Mouse (Mus musculus) lung, postnatal 14 days (tissue): ENCODE measurements around the gene Odf4.
"Not testable (repeated sequence)": the region's sequence is repeated elsewhere in the genome, so short reads cannot be mapped to it uniquely, and the experiment has no call there.

Experiments
- DNase-seq: peaks from one replicate; pipeline ENCODE4 v3.0.0; 2021

Gene Odf4

DNA sequence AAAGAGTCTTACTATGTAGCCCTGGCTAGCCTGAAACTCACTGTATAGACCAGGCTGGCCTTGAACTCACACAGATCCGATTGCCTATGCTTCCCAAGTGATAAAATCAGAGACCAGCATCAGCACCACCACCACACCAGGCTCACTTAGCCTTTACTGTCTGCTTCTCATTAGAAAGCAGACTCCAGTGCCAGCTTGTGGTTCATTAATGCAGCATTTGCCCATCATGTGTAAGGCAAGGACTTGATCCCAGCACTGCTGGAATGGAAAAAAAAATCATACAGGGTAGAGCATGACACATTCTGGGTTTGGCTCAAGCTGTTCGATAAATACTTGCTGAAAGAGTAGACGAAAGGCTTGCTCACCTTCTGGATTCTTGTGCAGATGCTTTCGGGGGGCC is 19.1 kb upstream of the Odf4 start:
- DNase-seq: no peak

DNA sequence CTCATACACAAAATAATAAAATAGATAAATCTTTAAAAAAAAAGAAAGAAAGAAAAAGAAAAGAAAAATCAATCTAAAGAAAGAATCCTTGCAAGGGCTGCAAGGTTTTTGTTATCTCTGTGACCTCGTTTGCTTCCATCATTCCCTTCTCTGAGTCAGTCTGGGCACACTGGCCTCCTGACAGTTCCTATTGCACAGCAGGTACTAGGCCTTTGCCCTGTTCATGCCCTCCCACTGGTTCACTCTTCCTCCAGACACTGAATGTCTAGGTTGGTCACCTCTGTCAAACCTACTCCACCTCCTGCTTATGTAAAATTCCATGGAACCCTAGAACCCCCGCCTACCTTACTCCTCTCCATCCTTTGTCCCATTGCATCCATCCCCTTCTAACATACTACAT is 18.4 kb upstream of the Odf4 start:
- DNase-seq: no peak

DNA sequence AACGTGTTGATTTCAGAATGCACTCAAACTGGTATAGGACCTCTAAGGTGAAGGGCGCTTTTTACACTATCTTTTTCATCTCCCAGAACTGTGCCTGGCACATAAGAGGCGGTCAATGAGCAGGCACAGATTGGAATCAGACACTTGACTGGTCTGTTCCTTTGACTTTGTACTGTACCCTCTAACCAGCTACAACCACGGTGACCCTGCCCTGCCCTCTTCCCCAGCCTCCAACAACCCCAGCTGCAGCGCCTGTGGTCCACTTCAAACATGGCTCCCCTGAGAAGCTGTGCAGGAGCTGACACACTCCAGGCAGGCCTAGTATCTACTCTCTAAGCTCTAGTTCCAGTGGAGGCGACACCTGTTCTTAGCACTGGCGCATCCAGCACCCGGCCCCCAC is 15.8 kb upstream of the Odf4 start:
- DNase-seq: no peak

DNA sequence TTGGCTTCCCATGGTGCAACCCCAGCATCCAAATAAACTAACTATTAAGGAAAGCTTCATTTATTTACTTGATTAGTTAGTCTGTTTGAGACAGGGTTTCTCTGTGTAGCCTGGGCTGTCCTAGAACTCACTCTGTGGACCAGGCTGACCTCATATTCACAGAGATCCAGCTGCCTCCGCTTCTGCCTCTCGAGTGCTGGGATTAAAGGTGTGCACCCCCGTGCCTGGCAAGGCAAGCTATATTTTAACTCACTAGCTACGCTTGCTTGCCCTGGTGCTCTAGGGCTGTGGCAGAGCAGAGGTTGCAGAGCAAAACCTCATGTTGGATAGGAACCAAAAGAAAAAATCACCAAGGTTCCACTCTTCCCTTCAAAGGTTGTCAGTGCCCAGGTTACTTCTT is 13.6 kb upstream of the Odf4 start:
- no peak for DNase-seq

DNA sequence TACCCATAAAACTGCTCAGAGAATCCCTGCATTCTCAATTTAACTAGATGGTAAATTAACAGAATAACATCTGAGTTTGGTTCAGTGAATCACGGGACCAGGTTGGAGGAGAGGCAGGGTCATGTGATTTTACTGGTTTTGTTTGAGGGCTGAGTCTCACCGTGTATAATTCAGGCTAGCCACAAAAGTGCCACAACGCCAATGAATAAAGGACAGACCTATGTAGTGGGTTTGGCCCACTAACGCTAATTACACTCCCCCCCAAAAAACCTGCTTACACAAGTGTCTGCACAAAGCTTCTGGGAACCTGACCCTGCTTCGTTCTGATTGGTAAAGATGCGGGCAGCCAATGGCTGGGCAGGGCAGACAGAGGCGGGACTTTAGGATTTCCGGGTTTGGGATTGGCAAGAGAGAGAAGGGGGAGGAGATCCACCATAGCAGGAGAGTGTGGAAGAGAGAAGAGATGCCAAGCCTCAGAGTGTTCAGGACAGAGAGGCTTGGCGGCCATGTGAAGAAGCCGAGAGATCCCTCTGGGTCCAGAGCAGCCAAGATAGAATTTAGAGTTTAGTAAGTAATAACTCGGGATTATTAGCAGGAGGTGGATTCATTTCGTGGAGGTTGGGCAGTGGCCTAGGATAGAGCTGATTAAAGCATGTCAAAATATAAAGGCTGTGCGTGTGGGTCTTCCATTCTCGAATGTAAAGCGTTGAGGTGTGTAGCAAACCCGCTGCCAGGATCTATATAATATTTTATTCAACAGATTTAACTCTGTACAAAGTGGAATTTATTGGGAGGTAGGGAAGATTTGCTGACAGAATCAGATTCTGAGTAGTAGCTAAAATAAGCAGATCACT is 12.8 kb upstream of the Odf4 start:
- DNase-seq: peak; percentile 84

DNA sequence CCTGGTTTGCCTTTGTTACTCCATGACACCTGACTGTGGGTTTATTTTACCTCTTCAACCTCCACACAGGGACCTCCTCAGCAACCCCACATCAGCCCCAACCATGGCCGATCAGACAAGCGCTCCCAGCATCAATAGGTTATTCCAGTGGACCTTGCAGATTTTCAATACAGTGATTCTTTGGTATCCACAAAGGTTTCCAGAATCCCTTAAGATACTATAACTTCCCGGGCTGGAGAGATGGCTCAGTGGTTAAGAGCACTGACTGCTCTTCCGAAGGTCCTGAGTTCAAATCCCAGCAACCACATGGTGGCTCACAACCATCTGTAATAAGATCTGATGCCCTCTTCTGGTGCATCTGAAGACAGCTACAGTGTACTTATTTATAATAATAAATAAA is 10.1 kb upstream of the Odf4 start:
- not testable (repeated sequence) for DNase-seq

DNA sequence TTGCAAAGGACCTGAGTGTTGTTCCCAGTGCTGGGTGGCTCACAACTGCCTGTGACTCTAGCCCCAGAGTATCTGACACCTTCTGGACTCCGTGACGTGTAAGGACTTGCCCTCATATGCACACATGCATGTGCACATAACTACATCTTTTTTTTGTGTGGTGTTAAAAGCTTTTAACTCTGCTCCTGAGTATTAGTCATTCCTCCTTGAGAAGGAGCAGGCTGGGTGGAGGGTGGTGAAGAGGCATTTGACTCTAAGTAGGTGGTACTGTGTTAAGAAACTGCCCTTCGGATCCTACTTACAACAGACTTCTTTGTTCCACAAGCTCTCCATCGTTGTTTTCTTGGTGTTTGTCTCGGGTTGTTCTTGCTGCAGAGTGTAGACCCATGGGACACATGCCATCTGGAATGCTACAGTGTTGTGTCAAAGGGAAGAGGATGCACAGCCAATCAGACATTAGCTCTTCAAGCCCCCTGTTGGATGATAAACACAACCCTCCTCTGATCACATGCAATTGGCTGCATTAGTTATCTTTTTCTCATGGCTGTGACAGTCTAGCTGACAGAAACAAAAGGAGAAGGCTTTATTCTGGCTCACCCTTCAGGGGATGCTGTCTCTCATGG is 7.1 kb upstream of the Odf4 start:
- DNase-seq: no peak

DNA sequence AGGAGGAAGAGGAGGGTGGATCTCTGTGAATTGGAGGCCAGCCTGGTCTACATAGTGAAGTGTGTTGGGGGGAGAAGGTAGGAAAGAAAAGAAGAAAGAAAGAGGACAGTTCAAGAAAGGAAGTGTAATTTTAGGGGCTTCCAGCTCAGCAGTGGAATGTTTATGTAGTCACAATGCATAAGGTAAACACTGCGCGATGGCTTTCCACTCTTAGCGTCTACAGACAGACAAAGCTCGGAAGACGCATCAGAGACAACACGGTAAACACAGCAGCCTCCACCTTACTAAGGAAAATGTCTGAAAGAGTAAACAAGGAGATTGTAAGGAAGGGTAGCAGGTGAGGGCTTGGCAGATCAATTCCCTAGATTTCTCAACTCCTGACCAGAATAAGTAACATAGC is 3.1 kb upstream of the Odf4 start:
- DNase-seq: no peak

DNA sequence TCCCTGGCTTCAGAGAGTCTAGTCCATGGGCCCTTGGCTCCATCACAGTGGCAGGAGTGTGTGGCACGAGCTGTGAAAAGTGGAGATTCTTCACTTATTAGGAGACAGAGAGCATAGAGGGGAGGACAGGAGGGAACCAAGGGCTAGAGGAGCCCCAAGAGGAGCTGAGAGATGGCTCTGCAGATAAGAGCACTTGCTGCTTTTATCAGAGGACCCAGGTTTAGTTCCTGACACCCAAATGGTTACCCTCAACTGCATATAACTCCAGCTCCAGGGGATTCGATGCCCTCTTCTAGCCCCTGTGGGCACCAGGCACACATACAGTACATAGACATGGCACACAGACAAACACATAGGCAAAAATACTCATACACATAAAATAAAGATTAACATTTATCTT is 2.1 kb downstream of the Odf4 start:
- no peak for DNase-seq

DNA sequence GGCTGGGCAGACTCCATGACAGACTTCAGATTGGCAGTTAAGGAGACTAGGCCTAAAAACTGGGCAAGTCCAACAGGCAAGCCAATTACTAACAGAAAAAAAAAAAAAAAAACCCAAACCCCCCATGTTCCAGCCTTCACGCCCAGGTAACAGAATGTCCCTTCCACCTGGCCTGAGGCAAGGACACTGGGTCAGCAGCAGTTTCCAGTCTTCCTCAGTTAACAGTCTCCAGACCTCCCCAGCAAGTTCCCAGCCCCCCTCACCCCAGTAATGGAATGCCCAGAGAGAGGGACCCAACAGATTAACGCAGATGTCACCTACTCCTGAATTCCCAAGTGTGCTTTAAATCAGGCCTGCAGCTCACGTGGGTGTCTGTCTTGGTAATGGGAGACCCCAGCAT is 3.7 kb downstream of the Odf4 start:
- DNase-seq: no peak

DNA sequence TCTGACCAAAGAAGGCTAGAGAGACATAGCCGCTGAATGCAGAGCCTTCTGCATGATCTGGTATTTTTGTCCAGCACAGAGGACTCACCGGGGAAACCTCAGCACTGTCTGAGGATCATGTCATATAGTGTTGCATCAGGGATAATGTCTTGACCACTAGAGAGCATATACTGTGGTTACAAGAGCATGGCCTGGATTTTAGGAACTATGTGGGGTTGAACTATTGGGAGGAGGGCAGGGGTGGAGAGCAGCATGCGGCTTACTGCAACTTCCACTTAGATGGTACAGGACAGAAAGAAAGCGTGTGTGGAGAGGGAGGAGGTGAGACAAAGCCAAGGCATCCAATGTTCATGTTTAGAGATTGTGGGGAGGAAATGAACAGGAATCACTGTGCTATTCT is 12.3 kb downstream of the Odf4 start:
- DNase-seq: no peak

DNA sequence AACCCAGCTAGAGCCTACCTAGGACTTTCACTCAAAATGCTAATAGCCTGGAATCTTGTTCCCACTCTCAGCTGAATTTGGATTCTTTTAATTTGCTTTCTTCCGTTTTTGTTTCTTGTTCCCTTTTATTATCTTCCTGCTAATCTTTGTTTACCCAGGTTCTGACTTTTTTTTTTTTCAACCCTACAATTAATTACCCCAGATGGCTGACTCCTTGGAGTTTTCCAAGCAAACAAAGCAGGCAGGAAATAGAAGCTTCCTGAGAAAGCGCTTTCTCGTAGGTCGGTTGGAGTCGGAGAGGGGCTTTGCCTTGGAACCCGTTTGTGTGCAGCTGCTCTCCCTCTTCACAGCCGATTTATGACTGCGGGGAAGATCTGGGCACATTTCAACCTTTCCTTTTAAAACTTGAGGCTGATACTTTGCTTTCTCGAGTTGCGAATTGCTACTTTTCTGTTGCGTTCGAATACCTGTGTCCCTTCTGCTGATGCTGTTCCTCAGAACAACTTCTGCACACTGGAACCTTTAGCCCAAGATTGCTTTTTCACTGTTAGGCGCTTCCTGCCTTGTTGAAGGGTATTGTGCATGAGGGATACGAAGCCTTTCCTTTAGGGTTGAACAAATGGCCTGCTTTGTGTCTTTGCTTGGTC is 15.2 kb downstream of the Odf4 start:
- no peak for DNase-seq

DNA sequence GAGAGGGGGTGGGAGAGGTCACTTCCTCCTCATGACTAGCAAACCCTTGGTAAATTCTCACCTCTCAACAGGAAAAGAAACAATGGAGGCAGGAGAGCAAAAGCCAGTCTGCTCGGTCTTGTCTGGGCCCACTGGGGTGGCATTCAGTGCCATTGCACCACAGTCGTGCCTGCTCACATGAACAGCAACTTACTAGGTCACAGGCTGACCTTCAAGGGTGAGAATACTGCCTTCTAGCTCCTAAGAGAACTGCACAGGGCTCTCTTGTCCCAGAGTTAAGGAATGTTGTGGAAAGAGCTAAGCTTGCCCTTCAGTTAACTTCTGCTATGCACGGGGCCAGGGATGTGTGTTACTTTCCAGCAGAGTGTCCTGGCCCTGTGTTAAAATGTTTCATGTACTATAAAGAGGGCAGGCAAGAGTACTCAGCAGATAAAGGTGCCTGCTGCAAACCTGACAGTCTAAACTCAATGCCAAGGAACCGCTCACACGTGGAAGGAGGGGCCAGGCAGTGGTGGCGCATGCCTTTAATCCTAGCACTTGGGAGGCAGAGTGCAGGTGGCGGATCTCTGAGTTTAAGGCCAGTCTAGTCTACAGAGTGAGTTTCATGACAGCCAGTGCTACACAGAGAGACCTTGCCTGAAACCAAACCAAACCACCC is 17.9 kb downstream of the Odf4 start:
- DNase-seq: no peak

DNA sequence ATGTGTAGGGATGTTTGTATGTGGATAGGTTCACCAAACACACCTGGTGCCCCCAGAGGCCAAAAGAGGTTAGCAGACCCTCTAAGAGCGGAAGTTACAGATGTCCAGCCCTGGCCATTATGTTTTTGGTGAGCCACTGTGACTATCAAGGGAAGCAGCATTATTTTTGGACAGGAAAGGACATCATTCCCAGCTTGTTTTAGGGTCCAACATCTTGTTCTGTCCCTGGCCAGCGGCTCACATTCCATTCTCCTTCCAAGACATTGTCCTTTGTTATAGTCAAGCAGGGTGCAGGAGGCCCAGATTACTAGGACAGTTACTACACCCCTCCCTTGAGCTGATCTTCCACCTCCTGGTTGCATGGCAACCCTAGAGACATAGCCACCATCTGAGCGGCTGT is 19.6 kb downstream of the Odf4 start:
- no peak for DNase-seq

DNA sequence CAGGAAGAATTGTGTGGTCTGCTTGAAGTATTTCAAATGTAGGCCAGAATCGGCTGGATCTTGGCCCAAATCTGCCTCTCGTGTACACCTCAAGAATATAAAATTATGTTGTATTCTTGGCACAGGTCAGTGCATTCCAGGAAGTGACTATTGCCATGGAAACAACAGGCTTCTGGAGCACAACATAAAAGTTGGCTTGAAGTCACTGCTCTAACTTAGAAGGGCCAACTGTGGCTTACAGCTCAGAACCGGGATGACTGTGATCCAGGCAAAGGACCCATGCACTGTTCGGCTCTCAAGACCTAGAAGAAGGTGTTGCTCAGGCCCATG is 20.5 kb downstream of the Odf4 start:
- no peak for DNase-seq

DNA sequence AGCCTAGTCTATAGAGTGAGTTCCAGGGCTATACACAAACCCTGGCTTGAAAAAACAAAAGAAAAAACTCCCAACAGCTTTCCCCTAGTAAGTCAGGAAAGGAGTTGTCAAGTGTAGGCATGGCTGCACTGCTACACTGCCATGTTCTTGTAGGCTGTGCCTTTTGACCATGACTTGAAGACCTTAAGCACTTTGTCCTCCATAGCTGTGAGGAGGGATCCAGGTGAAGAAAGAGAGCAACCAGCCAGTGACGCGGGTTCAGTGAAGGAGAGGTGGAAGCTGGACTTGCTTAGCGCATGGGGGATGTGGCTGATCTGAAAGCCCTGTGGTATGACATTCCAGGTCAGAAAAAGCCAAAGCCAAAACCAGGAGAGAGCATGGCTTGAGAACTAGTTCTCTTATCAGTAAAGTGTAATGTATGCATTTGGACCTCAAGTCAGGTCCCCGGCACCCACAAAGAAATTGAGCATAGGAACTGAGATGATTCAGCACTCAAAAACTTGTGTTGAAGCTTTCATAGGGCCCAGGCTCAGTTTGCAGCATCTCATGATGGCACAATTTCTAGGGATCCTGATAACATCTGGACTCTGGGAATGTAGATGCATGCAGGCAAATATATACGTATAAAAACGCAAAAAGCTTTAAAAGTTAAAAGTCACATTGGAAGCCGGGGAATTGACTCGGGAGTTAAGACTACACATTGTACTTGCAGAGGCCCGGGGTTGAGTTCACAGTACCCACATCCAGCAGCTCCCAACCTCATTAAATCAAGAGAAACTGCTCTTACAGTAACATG is 21.0 kb downstream of the Odf4 start:
- no peak for DNase-seq

DNA sequence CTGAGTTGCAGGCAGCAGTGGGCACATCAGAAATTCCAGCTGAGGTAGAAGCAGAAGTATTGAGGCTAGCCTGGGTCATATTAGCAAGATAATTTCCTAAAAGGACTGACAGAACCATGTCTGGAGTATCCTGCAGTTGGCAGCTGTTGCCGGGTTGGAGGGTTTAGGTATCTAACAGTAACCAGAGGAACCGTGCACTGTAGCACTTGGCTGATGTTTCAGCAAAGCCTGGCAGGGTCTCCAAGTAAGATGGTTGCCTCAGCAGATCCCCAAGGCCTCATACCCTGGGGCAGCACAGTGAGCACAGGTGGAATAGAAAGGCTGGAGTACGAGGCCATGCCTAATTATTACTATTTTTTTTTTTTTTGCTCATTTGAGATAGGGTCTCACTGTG is 21.7 kb downstream of the Odf4 start:
- no peak for DNase-seq

DNA sequence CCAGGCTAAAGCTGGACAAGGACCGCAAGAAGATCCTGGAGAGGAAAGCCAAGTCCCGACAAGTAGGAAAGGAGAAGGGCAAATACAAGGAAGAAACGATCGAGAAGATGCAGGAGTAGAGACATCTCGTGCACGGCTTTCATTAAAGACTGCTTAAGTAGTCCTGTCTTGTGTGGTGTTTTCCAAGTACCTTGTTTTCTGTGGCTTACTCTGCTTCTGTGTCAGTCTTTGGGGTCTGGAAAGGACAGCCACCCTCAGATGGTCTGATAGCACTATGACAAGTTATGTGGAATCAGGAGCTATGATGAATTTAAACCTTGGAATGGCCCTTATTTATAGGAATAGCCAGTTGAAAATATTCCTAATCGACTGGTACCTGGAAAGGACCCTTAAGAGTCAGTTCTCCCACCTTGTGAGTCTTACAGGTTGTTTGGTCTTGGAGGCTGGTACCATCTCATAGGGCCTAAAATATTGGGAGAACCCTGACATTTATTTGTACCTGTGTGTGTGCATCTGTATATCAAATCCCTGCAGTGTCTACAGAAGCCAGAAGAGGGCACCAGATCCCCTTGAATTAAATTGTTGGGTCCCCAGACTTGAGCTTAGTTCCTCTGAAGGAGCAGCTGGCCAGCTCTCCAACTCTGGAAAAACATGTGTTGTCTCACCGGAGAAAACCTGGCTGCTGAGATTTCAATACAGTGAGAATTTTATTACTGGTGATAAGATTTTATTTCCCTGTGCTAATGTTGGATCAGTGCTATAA is 22.3 kb downstream of the Odf4 start:
- peak; percentile 85 for DNase-seq

DNA sequence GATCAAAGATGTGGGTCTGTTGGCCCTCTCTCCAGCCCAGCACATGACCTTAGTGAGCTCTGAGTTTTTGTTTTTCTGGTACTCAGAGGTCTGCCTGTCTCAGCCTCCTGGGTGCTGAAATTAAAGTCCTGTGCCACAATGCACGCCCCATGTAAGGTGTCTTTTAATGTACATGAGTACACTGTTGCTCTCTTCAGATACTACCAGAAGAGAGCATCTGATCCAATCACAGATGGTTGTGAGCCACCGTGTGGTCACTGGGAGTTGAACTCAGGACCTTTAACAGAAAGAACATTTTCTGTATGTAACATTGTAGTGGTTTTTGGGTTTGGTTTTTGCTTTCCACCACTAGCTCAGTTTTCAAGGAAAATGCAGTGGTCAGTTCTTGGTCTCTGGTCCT is 23.1 kb downstream of the Odf4 start:
- no peak for DNase-seq

DNA sequence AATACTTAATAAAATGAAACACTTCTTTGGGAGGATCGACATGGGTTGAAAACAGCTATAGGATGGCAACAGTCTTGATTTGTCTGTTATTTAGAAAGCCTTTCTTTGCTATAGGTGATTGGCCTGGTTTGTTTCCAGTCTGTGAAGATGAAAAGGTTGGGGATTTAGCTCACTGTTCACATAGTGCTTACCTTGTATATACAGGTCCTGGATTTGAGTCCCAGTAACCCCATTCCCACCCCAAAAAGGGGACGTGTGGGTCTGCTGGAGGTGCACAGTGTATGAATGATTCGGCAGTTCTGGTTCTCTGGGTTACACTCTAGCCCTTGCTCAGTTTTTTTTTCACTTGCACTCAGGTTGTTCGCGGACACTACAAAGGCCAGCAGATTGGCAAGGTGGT is 24.1 kb downstream of the Odf4 start:
- no peak for DNase-seq

DNA sequence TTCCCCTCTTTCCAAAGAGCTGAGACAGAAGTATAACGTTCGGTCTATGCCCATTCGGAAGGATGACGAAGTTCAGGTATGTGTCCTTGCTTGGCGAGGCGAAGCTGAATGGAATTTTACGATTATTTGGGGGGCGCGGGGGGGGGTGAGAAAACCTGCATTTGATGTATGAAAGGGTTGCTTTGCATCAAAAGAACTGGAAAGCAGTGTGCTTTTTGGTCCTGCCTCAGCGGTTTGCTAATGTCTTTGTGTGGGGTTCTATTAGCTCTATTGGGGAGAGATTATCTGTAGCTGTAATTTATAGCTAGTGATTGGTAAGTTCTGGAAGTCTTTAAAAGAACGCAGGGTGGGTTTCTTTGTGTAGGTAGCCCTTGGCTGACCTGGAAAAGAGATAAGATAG is 24.5 kb downstream of the Odf4 start:
- DNase-seq: no peak

DNA sequence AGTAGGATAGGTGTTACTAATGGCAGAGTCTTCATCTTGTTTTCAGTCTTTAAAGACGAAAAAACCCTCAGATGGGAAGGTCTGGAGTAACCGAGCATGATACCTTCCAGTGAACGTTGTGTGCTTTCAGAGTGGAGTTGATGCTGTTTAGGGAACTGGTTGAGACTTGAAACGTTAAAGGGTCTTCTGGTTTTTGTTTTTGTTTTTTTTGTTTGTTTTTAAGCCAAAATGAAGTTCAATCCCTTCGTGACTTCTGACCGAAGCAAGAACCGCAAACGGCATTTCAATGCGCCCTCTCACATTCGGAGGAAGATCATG is 24.9 kb downstream of the Odf4 start:
- no peak for DNase-seq
